Mouse (Mus musculus): ENCODE data around the gene Cyp2c54.

DNA sequence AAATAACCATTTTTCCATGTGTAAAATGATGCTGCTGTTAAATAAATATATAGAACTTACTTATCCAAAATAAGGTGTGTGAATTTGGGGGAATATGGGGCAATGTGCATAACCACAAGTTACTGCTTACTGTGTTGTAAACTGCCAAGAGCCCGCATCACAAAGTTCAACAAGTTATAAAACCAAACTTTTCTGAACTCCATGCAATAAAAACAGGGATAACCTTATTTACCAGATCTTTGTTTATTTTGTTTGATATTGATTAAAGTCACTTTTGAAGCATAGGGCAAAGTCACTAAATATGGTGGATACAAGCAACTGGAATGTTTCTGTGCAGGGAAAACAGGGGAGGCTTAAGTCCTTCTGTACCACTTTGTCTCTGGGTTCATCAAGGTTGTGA, 14.8 kb upstream of the Cyp2c54 start:
- TF ChIP-seq CTCF (IDR thresholded peaks at IDR 0.05; ENCODE audit: borderline replicate concordance, insufficient read depth, low read depth, low read length) (no peak), POLR2A (IDR thresholded peaks at IDR 0.05; ENCODE audit: borderline replicate concordance, insufficient read depth, low read length) (no peak)
